ENCODE assay signal across 9 mouse cellular contexts in the genomic region with DNA sequence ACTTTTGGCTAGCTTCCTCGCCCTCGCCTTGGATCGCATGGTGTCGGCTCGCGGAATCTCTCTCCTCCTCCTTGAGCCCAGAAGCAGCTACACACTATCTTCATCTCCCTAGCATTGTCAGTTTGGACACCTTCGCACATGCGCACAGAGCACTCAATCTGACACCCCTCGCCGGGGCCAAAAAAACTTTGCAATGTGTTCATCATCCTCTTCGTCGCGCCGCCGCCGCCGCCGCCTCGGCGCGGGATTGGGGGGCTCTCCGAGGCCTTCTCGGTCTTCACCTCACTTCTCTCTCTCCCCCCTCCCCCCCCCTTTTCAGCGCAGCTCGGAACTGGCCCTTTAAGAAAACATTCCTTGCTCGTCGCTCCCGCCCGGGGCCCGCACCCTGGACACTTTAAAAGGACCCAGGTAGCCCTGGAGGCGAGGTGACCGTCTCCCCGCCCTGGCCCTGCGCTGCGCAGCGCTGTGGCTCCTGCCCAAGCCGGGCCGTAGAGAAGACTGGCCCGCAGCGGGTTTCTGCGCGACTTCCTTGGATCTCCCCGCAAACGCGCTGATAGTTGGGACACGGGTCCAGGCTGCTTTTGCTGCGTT. TPM values are rescaled to one million over a fixed set of nuclear protein-coding genes. Genes with fewer than 3 reads are reported as not detected.
DNase-seq lines count a peak whose midpoint lies in the region; ATAC-seq lines count a peak whose summit lies in the region.
"Had no signal": no experiment of that assay in that cellular context is flagged by ENCODE, and none has a peak within 500 bp of the region (broad histone marks: within the 10 kb centered on the region; RNA-seq: fewer than 3 reads in every experiment).

Gene Prdm16, minus strand, starts transcription at position 153 of the 591 bp plus-strand sequence.

- intact Hi-C loops in gastrocnemius, postnatal 14 days (cut with DNase I; ENCODE audit: low total_unique reads): no loop called here

- H3K4me3 ChIP-seq in forebrain, embryonic 15.5 days: peak within 1 kb of the TSS; percentile 54
- H3K4me3 ChIP-seq in hindbrain, embryonic 16.5 days (ENCODE audit: low read length): peak within 1 kb of the TSS; percentile 49
- peak within 1 kb of the TSS; percentile 59 for H3K4me3 ChIP-seq in liver, embryonic 12.5 days
- peak within 1 kb of the TSS; percentile 58 for H3K4me3 ChIP-seq in neural tube, embryonic 12.5 days

- under 1% methylated on average over 47 of the region's 47 CpGs for WGBS in forebrain, embryonic 15.5 days
- under 1% methylated on average over 46 of the region's 47 CpGs for WGBS in hindbrain, embryonic 16.5 days
- WGBS in liver, embryonic 12.5 days (ENCODE audit: insufficient replicate concordance): 1% methylated on average over 47 of the region's 47 CpGs
- under 1% methylated on average over 47 of the region's 47 CpGs for WGBS in neural tube, embryonic 12.5 days

- peak; percentile 20 for DNase-seq in gastrocnemius, postnatal 14 days
- DNase-seq in gastrocnemius, postnatal 25 days: no peak
- peak; percentile 55 for DNase-seq in adrenal gland, adult 2 months

- peak within 1 kb of the TSS; percentile 84 for H3K4me2 ChIP-seq in forebrain, embryonic 15.5 days (replicated peaks)
- H3K4me2 ChIP-seq in hindbrain, embryonic 16.5 days (ENCODE audit: low read length): peak within 1 kb of the TSS; percentile 61
- H3K4me2 ChIP-seq in liver, embryonic 12.5 days: peak within 1 kb of the TSS; percentile 68
- H3K4me2 ChIP-seq in neural tube, embryonic 12.5 days (replicated peaks): peak within 1 kb of the TSS; percentile 88

- ATAC-seq in forebrain, embryonic 15.5 days (replicated peaks): peak; percentile 39
- ATAC-seq in hindbrain, embryonic 16.5 days: peak; percentile 45; the same call in 1 of the 2 replicates
- no peak for ATAC-seq in liver, embryonic 12.5 days
- peak; percentile 42 for ATAC-seq in neural tube, embryonic 12.5 days (ENCODE audit: low FRiP score, low read depth)
- ATAC-seq in inflammation-experienced regulatory T-cells, adult 6 months: no peak

- H3K9me3 ChIP-seq in forebrain, embryonic 15.5 days: no peaks in the 10 kb centered on the region
- no peaks in the 10 kb centered on the region for H3K9me3 ChIP-seq in hindbrain, embryonic 16.5 days (ENCODE audit: control insufficient read depth, low read length)
- no peaks in the 10 kb centered on the region for H3K9me3 ChIP-seq in liver, embryonic 12.5 days (replicated peaks)
- no peaks in the 10 kb centered on the region for H3K9me3 ChIP-seq in neural tube, embryonic 12.5 days

- peaks cover 83% of the 10 kb centered on the region for H3K4me1 ChIP-seq in forebrain, embryonic 15.5 days
- peaks cover 16% of the 10 kb centered on the region for H3K4me1 ChIP-seq in hindbrain, embryonic 16.5 days (ENCODE audit: control insufficient read depth, insufficient read depth, low read depth, low read length)
- H3K4me1 ChIP-seq in liver, embryonic 12.5 days: peaks cover 18% of the 10 kb centered on the region; the same call in 1 of the 2 replicates
- peaks cover 63% of the 10 kb centered on the region for H3K4me1 ChIP-seq in neural tube, embryonic 12.5 days

- peak within 1 kb of the TSS; percentile 62 for H3K9ac ChIP-seq in forebrain, embryonic 15.5 days (replicated peaks)
- peak within 1 kb of the TSS; percentile 49 for H3K9ac ChIP-seq in hindbrain, embryonic 16.5 days (ENCODE audit: low read depth, low read length)
- peak within 1 kb of the TSS; percentile 53 for H3K9ac ChIP-seq in liver, embryonic 12.5 days
- H3K9ac ChIP-seq in neural tube, embryonic 12.5 days: peak within 1 kb of the TSS; percentile 79

- peak within 1 kb of the TSS; percentile 90 for H3K27ac ChIP-seq in forebrain, embryonic 15.5 days (replicated peaks)
- H3K27ac ChIP-seq in hindbrain, embryonic 16.5 days (ENCODE audit: low read depth, low read length): peak within 1 kb of the TSS; percentile 79
- peak within 1 kb of the TSS; percentile 69 for H3K27ac ChIP-seq in liver, embryonic 12.5 days
- H3K27ac ChIP-seq in neural tube, embryonic 12.5 days: peak within 1 kb of the TSS; percentile 39
- H3K27ac ChIP-seq: macrophage had no signal

- H3K27me3 ChIP-seq in forebrain, embryonic 15.5 days: peaks cover 27% of the 10 kb centered on the region; the same call in 1 of the 2 replicates
- H3K27me3 ChIP-seq in hindbrain, embryonic 16.5 days (replicated peaks; ENCODE audit: control insufficient read depth, insufficient read depth, low read length): peaks cover 45% of the 10 kb centered on the region
- peaks cover 100% of the 10 kb centered on the region for H3K27me3 ChIP-seq in liver, embryonic 12.5 days (replicated peaks)
- H3K27me3 ChIP-seq in neural tube, embryonic 12.5 days (replicated peaks): peaks cover 92% of the 10 kb centered on the region

- H3K36me3 ChIP-seq in forebrain, embryonic 15.5 days: no peaks in the 10 kb centered on the region
- H3K36me3 ChIP-seq in hindbrain, embryonic 16.5 days (ENCODE audit: control insufficient read depth, insufficient read depth, low read length): no peaks in the 10 kb centered on the region
- H3K36me3 ChIP-seq in liver, embryonic 12.5 days: no peaks in the 10 kb centered on the region
- H3K36me3 ChIP-seq in neural tube, embryonic 12.5 days: no peaks in the 10 kb centered on the region

RNA-seq across cellular contexts. Expression of gene Prdm16, which starts in this region (rescaled TPM):
- total RNA-seq in gastrocnemius, postnatal 14 days (2021): 1 to 10 TPM; 1.2 to 3.5 TPM
- 1 to 10 TPM; 1.7 to 3.0 TPM for total RNA-seq in gastrocnemius, postnatal 25 days (2021)
- 10 to 100 TPM in 1 of 2 experiments, 1 to 10 TPM in 1; 5.4 to 10.6 TPM for total RNA-seq in adrenal gland, adult 2 months (2021)
- polyA plus RNA-seq in adrenal gland, adult 2 months (2012; rRNA removed): 5.6 and 7.2 TPM in 2 replicates
- 32.7 and 33.5 TPM in 2 replicates for polyA plus RNA-seq in forebrain, embryonic 15.5 days (2015; fragmentation: Nextera tagmentation; extraction: Ambion mirVana)
- 12.6 and 14.3 TPM in 2 replicates for polyA plus RNA-seq in hindbrain, embryonic 16.5 days (2015; fragmentation: Nextera tagmentation; extraction: Ambion mirVana)
- 2.4 and 2.7 TPM in 2 replicates for polyA plus RNA-seq in liver, embryonic 12.5 days (2016; fragmentation: Nextera tagmentation; extraction: Ambion mirVana)
- polyA plus RNA-seq in neural tube, embryonic 12.5 days (2016; fragmentation: Nextera tagmentation; extraction: Ambion mirVana): 12.9 and 13.4 TPM in 2 replicates
- polyA plus RNA-seq in inflammation-experienced regulatory T-cells, adult 6 months (2017; shearing (Covaris generic)): 1 to 10 TPM in 1 of 3 experiments, under 1 TPM in 2; 0.58 to 5.2 (median 0.91) TPM

Comparison
In these comparisons a context has a peak if more than half of its experiments do, and no peak if none do; other contexts are left out.
1. ATAC-seq: peak in forebrain, embryonic 15.5 days (single experiment), hindbrain, embryonic 16.5 days (single experiment) and neural tube, embryonic 12.5 days (single experiment); none in liver, embryonic 12.5 days (single experiment) and inflammation-experienced regulatory T-cells, adult 6 months (single experiment).
2. H3K27ac ChIP-seq: peak in every context shown above with its lines; median percentile 90 in forebrain, embryonic 15.5 days; 79 in hindbrain, embryonic 16.5 days; 69 in liver, embryonic 12.5 days; 39 in neural tube, embryonic 12.5 days.
3. Peak in every context shown above with its lines, with median percentiles within 50 percentile points of each other: H3K4me2 ChIP-seq, H3K4me3 ChIP-seq and H3K9ac ChIP-seq.